Mouse (Mus musculus) lung, postnatal 36 days (tissue): ENCODE measurements around the gene Mapkapk3.
A peak's percentile ranks its signal among the peaks of the same experiment; 100 is the strongest.

Source experiments
- DNase-seq: peaks from one replicate; pipeline ENCODE4 v3.0.0; 2022; ENCODE audit warnings: mixed read lengths

The Mapkapk3 gene

DNA sequence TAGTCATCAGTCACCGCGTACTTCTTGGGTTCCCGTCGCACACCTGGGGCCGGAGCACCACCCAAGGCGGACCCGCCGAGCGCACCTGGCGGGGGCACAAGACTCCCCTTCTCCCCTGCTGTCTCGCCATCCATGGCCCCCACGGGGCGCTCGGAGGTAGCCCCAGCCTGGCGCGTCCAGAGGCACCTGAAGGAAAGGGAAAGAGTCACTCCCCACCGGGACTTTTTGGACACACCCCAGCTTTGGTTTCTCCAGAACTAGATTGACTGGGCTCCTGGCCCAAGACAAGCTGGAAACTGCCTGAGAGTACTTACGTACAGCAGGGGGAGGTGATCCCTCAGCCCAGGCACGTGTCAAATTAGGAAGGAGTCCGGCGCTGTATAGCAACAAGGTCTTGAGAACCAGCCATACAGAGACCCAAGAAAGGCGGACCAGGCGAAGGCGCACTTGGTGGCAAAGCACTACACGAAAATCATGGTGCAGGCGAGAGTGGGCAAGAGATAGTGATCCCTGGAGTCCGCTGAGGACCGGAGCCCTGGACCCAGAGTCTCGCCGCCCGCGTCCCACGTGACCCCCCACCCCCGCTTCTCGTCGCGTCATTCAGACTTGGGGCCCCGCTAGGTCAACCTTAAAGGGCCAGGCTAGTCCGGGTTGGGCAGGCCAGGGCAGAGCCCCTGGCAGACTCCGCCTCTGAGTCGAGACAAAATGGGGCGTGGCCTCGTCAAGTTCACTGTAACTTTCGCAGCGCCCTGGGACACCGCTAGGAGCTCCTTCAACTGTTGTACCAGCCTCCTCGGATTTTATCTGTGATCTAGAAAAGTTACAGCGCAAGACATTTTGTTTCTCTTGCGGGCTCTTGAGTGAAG is at the start of gene Mapkapk3:
Mapkapk3 (minus strand) TSS at position 667 of the 866 bp plus-strand sequence.
- DNase-seq = peak; percentile 96

GRCm38 (mm10) chr9:107338172-107338883 is 48.7 kb upstream of the Mapkapk3 start, which contains the start of gene Hemk1:
Gene Hemk1, minus strand, starts transcription at chr9:107338350.
- DNase-seq = peak; percentile 83

DNA sequence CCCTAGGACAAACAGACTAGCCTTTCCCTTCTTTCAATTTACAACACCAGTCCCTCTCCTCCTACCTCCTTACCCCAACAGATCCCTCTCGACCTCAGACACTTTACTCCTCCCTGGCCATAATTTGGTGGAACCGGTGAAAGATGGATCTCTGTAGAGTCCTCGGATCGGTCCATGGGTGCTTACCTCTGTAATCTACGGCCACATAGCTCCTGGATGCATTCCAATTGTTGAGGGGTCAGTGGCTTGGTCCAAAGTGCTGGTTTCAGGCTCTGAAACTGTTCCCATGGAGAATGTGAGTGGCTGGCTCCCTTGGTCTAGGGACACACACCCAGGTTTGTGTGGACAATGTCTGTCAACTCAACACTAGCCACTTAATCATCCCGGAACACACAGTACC is 46.7 kb upstream of the Mapkapk3 start:
- DNase-seq = no peak

GRCm38 (mm10) chr9:107335909-107336308 is 46.2 kb upstream of the Mapkapk3 start:
- peak; percentile 87 for DNase-seq

GRCm38 (mm10) chr9:107335046-107335445 is 45.4 kb upstream of the Mapkapk3 start:
- no peak for DNase-seq

- no peak for DNase-seq
These were observed 44.7 kb upstream of the Mapkapk3 start for GRCm38 (mm10) chr9:107334356-107334755.

GRCm38 (mm10) chr9:107333686-107334085 is 44.0 kb upstream of the Mapkapk3 start:
- no peak for DNase-seq

DNA sequence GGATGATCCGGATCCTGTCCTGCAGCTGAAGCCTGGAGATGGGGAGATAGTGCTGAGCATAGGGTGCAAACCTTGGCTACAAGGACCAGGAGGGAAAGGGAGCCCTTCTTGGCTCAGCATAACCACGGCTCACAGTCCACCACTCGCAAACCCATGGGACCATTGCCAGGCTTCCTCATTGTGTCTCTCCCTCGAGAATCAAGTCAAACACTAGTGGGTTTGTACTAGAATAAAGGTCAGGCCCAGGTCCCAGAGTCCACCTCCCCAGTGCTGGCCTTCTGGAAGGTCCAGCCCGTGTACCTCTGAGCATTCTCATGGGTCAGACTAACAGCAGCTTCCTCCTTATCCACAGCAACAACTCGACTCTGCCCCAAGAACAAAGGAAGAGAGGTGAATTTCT is 41.1 kb upstream of the Mapkapk3 start:
- DNase-seq = no peak

- DNase-seq = peak; percentile 91
These were observed 38.4 kb upstream of the Mapkapk3 start for GRCm38 (mm10) chr9:107327879-107328620.

GRCm38 (mm10) chr9:107325904-107326303 is 36.2 kb upstream of the Mapkapk3 start:
- peak; percentile 74 for DNase-seq

- no peak for DNase-seq
These were observed 35.3 kb upstream of the Mapkapk3 start for GRCm38 (mm10) chr9:107324799-107325561.

DNA sequence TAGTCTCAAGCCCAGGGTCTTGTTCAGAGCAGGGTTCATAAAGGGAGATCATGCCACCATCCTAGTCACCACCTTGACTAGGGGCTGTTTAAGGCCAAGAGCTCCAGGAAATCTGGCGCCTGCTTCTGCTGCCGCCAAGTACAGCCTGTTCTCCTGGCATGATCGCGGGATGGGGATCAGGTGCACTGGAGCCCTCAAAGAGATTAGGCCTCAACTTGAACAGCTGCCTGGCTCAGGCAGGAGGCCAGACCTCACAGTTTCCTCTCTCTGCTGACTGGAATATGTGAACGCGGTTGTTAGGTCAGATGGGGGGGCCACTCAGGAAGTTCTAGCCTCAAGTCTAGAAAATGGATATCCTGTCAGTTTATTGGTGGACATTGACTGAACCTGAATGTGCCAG is 33.9 kb upstream of the Mapkapk3 start:
- DNase-seq = peak; percentile 86

- peak; percentile 67 for DNase-seq
These were observed 32.9 kb upstream of the Mapkapk3 start for GRCm38 (mm10) chr9:107322461-107323050.

GRCm38 (mm10) chr9:107315791-107316190 is 26.1 kb upstream of the Mapkapk3 start:
- DNase-seq = peak; percentile 41

- no peak for DNase-seq
These were observed 24.2 kb upstream of the Mapkapk3 start for GRCm38 (mm10) chr9:107313926-107314325.

DNA sequence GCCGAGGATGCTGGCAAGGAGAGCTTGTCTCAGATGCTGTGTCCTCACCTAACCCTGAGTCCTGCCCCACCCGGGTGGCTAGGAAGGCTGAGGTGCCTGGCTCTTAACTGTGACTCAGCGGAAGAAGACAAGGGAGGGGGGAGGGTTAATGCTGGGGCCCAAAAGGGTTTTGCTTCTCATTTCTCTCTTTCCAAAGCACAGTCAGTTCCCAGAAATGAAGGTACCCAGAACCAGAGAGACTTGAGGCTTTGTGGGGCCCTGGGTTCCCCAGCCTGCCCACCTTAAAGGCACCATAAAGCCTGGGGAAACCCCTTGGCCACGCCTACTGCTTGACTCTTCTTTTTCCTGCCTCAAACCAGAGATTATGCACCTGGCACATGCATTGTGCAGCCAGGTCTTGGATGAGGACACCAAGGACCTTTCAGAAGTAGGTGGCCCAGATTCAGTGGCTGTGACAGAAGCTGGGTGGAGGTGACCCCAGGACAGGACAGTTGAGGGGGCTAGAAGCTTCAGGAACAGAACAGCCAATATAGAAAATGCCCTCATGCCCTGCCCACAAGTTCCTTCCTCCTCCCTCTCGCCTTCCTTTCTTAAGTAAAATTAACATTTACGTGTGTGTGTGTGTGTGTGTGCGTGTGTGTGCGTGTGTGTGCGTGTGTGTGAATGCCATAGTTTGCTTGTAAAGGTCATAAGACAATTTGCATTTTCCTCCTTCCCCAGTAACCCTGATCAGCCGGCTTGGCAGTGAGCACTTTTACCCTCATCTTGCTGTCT is 23.3 kb upstream of the Mapkapk3 start:
- peak; percentile 44 for DNase-seq

DNA sequence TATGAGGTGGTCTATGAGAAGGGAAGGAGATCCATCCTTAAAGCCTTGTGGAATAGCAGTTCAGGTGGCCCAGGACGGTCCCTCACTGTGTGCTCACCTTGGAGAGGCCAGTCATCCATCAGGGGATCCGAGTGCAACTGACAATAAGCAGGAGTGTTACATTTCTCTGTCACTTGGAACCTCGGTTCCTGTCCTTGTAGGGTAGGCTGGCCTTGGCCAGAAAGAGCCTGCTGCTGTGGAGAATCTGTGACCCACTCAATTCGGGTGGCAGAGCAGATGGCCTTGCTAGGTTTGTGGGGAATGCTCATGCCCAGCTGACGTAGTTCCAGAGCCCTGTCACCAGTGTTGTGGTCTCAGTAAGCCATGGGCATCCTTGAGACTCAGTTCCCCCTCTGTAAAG is 19.9 kb upstream of the Mapkapk3 start:
- no peak for DNase-seq

DNA sequence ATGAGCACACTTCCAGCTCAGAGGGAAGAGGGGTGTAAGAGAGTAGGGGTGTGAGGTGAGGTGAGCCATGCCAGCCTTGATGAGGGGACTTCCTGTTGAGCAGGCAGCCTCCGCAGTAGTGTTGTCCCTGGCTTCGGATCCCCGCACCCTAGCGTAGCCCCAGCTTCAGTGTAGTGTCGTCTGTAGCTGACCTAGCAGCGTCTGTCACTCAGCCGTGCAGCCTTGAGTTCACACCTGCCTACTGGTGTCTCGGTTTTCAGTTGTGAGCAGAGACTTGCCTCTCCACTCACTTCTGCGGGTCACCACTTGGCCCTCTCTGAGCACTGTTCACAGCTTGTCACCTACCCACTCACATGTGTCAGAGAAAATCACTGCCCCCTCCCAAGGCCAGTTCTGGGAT is 19.5 kb upstream of the Mapkapk3 start:
- DNase-seq = no peak

- no peak for DNase-seq
These were observed 18.8 kb upstream of the Mapkapk3 start for GRCm38 (mm10) chr9:107308346-107309000.

DNA sequence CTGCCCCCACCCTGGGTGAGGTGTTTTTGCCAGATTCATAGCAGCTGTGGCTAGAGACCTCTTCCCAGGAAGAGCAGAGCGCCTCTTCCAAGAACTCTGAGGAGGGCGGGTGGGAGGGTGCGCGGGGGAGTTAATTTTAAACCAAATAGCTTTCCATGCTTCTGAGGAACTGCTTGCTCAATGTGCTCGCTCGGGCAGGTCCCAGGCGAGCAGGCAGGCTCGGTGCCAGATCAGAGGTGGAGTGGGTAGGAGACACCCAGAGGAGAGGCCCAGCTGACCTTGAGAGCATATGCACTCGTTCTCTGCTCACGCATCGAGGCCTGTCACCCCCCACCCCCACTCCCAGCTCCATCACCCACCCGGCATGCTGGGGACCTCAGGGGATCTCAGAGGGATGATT is 18.2 kb upstream of the Mapkapk3 start:
- peak; percentile 91 for DNase-seq
